Mouse (Mus musculus): ENCODE data around the gene Aggf1.

Gene Aggf1

DNA sequence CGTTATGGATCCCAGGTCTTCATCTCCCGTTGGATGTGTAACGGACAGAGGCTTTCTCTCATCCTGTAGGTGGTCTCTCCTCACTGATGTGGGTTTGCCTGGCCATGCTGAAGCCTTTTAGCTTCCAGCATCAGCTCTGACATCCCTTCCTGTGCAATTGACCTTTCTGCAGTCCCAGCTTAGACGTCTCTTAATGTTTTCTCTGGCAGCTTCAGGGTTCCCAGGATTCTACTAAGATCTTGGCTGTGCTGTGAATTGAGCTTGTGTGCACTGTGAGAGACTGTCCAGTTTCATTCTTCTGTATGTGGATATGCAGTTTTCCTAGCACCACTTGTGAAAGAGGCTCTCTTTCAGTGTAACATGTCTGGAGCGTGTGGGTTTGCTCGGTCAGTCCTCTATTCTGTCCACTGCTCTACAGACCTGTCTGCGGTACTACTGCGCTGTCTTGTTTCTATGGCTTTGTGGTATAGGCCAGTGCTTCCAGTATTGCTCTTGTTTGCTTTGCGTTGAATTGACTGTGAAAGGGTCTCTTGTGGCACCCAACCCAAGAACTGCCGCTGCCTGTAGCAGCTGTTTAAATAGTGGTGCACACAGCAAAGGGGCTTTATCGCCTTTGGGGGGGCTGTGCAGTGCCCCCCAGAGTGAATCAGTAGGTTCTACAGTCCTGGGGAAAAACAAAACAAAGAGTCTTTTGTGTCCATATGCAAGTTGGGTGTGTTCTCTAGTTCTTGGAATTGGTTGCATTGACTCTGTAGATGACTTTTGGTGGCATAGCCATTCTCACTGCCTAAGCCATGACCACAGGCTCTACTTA lies 42.9 kb downstream of the Aggf1 start:
- DNase-seq (ENCODE audit: low spot score): no peak

DNA sequence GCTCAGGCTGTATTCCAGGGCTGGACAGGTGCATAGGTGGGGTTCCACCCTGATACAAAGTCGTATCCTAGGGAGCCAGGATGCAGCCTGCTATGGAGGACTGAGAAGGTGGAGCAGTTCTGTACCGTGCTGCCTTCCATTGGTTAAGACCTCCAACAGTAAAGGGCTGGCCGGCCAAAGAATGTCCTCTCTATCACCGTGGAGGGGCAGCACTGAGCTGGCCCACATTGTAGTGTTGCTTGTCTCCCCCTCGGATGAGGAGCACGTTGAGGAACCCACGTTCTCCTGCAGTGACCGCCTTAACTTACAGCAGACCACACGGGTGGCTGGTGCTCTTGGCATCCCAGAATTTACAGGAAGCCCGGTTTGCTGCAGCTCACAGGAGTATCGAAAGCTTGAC lies 44.6 kb downstream of the Aggf1 start:
- DNase-seq (ENCODE audit: low spot score): no peak

DNA sequence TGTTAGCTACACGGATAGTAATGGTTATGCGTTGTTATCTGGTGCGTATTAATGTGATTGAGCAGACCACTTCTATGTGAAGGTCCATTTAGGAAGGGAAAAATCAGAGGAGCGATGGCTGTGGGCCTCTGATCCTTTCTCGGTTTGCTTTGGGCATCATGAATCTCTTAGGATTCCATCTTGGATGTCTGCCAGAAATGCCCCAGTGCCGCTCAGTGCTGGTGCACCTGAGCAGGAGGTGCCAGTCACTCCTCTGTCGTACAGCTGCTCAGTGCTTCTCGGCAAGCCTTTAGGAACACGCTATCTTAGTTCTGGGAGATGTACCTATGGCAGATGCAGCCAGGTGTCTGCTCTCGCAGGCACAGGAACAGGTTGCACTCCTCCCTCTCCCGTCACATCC lies 46.4 kb downstream of the Aggf1 start:
- no peak for DNase-seq (ENCODE audit: low spot score)

DNA sequence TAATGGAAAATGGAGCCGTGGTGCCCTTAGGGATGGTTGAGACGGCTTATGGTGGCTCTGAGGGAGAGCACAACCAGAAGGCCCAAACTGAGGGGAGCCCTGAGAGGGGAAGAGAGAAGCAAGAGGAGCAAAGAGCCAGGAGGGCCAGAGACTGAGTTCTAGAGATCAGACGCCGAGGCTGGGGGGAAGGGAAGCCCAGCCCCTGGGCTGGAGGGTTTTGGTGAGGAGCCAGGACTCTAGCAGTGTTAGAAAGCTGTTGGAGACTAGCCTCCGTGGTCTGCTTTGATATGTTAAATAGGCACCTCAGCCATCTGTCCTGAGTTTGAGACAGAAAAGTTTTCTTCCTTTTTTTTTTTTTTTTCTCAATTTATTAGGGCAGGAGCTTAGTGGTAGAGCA lies 47.8 kb downstream of the Aggf1 start:
- peak; percentile 17 for DNase-seq (ENCODE audit: low spot score)

DNA sequence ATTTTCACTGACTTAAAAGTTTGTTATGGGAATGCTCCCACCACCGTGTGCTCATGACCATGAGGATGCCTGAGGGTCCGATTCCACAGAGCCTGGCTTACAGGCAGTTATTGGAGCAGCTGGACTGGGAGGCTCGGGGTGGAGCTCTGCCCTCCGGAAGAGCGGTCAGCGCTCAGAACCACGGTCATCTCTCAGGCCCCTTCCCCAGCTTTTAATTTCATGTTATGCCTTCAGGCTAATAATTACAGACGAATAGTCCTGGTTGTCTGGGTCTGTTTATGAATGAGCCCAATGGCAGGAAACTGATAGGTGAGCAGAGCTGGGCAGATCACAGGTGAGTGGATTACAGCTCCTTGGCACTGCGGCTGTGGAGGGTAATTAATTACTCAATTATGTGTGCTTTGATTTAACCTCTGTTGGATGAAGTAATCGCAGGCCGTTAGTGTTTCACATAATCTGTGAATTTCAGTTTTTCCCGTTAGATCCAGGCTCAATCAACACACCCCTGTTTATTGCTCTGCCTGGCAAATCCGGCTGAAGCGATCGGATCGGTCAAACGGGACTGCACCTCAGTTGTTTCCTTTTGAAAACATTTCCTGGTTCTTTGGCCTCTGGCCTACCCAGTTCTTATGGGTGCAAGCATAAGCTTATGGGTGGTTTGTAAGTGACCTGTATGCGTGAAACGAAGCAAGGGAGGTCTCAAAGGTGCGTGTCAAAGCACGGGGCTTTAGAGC lies 48.4 kb downstream of the Aggf1 start:
- no peak for DNase-seq (ENCODE audit: low spot score)

DNA sequence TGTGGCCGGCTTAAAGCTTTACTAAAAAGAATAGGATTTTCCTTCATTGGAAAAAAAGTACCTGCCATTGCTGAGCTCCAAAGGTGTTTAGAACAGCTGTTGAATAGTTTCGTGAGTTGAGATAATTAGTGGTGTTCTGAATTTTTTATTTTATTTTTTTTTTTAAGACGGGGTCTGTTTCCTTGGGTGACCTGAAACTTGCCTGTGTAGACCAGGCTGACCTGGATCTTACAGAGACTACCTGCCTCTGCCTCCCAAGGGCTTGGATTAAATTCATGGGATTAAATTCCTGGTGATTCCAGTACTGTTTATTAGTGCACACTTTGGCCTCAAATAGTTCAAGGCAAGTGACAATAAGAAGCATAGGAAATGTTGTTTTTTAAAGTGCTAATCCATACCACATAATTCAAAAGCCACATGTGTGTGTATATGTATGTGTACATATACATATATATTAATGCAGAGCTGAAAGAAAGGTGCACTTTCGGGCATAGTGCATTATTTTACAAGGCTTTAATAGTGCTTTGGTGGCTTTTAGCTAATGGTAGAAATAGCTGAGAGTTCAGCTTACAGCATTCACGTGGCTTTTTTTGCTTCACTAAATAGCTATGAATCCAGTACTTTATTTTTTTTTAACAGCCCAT lies 49.1 kb downstream of the Aggf1 start:
- no peak for DNase-seq (ENCODE audit: low spot score)

DNA sequence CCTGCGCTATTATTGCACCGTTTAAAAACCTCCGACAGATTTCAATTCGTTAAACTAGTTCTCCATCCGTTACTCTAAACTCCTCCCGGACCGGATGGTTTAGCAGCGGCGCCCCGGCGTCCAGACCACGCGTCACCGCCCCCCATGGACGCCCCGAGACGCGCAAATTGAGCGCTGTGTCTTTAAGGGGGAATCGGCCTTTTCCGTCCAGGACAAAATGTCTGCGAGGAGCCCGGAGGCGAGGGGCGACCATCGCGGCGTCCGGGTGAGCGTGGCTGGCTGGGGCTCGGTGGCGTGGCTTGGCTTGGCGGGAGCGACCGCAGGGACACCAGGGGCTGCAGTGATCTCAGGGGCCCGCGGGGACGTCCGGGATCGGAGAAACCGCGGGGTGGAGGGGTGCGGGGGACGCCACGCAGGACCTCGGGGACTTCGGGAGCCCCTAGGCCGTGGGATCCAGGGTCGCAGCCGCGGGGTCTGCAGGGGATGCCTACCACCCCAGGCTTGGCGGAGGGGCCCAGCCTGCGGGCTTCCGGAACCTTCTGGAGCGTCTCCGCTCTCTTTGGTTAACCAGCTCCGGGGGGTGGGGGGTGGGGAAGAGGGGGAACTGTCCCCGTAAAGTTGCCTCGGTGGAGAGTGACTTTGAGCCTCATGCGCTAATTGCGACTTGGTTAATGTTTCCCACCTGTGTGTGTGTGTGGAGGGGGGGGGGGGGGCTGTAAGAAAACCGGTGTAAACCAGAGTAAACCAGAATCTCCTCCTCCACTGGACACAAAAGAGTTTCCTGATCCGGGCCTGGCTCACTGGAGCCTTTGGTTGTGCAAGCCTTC lies 49.9 kb downstream of the Aggf1 start:
- peak; percentile 77 for DNase-seq (ENCODE audit: low spot score)

DNA sequence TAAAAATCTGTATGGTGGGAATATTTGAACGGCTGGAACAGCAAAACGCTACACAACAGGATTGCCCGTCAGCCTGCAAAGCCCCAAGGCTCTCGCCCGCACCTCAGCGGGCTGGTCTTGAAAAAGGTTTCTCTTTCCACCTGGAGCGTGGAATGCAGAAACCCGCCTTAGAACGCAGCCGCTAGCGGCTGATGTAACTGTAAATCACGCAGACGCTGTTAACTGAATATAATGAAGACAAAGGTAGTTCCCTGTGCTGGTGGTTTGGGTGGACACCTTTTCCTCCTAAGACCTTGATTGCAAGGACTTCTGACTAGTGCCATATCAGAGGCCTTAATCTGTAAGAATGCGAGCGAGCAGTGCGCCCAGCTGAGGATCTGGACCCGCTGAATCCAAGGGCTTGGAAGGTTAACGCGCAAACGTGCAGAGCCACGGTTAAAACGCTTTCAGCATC lies 50.5 kb downstream of the Aggf1 start:
- DNase-seq (ENCODE audit: low spot score): peak; percentile 33

DNA sequence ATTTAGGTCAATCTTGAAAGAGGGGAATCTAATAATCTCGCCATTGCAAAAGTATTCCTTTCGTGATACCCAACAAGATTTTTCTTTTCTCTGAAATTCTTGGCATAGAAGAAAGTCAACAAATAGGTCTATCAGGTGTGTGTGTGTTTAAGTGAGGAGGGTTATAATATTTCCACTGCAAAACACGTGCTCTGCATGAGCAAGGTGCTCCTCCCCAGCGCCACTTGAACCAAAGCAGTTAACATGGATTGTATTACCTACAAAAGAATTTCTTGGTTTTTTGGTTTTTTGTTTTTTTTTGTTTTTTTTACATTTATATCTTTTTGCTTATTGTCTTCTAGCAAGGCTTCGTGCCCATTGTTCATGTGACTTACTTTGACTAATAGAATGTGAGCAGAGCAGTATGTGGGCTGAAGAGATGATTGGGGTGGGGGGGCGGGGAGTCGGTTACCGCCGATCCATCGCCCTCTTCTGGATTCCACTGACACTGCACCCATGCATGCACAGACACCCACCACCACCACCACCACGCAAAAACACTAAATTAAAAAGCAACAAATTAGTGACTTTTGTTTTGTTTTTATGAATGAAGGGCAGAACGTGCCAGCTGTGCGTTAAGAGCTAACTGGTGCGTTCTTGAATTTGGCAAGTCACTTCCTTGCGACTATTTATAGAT lies 51.1 kb downstream of the Aggf1 start:
- DNase-seq (ENCODE audit: low spot score): peak; percentile 57

DNA sequence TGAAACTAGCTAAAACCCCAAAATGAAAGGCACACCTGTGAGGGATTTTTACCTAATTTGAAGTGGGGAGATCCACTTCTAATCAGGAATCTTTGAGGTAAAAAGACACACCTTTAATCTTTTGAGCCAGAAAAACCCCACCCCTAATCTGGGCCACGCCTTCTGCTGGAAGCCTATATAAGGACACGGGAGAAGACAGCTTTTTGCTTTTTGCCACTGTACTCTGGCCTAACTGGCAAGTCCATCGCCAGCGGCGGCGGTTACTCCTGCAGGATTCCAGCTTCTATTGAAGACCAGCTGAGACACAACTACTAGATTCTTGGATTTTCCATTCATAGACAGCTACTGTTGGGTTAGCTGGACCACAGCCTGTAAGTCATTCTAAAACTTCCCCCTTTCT lies 51.8 kb downstream of the Aggf1 start, which contains the start of gene Zbed3:
Gene Zbed3 (plus strand): TSS at position 213 of the 400 bp plus-strand sequence.
- no peak for DNase-seq (ENCODE audit: low spot score)

DNA sequence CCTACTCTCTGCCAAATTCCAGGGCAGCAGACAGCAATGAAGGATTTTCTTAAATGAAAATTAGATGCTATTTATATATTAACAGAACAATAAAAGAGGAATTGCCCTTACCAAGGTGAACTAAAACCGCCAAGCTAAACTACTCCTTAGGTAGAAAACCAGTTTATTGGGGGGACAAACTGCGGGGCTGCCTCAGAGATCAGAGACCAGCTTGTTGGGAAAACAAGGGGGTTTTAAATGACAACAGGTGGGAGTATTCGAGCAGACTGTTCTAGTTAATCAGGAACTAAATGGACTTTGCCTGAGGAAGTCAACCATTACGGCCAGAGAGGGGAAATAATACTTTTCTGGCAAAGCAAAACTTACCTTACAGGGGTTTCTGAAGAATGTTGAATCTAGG lies 54.7 kb downstream of the Aggf1 start:
- no peak for DNase-seq (ENCODE audit: low spot score)

DNA sequence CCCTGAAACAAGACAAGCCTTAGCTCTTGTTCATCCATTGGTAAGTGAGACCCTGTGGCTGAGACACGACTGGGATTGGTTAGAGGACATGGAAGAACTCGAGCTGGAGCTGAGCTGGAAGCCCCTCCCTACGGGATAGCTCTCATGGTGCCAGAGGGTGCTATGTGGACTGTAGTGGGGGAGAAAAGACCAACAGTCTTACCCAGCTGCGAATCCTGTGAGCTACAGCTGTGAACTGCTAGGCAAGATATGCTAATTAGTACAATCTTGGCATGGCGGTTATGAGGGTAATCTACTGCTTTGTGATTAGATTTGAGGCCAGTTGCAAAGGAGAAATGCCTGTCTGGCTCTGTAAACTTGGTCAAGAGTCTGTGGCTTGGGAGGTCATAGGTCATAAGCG lies 56.0 kb downstream of the Aggf1 start:
- DNase-seq (ENCODE audit: low spot score): no peak

DNA sequence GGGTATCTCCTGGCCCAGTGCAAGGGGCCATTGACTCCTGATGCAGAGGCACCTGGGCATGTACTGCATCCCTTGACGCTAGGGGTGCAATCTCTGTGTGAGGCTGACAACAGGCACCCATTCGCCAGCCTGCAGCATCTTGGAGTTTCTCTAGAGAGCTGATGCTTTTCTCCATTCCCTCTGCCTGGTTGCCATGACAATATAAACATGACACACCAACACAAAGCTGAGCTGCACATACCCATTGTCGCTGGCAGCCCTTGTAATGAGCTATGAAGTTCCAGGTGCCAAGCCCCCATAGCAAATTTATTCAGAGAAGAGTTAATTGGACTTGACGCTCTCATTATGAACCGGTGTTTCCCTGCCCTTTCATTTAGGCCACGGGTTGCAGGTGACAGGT lies 63.1 kb downstream of the Aggf1 start:
- no peak for DNase-seq (ENCODE audit: low spot score)

DNA sequence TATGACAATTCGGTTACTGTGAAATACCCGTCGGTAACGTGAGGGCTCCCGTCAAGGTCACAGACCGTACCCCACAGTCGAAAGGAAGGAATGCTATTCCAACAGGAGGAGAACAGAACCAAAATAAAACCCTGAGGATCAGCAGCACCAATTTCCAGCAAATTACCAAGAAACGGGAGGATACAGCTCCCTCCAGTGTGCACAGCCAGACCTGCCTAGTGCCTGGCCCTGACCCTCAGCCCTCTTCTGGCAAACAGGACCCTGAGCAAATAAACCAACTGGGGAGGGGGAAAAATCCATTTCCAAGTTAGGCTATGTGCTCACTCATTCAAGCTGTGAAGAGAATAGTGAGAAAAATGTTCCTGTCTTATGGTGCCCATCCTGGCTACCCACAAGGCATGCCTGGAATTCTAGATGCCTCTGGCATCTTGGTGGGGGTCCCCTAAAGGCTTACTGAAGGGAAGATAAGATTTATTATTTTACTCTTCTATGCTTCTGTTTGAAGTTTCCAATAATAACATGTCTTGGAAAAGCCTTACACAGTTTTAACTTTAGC lies 68.0 kb downstream of the Aggf1 start:
- no peak for DNase-seq (ENCODE audit: low spot score)

DNA sequence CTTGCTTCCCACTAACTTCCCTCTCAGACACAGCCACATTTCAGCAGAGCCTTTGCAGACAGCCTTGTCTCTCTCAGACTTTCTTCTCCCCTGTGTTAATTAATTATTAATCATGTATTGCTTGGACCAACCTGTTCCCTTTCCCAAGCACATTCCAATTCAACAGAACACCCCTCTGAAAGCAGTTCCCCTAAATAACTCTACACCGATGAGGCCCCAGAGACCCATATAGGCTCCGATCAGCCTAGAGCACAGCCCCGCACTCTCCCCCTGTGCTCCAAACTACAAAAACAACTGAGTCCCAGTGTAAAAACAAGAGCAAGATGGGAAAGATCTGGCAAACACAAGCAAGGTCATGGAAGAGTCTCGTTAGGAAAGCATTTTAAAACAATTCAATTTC lies 68.6 kb downstream of the Aggf1 start:
- DNase-seq (ENCODE audit: low spot score): no peak
